Mouse (Mus musculus) thymus, postnatal 4 days (tissue): ENCODE results near the gene Tnfrsf4.
A peak's percentile ranks its signal among the peaks of the same experiment; 100 is the strongest.

Experiments used
- DNase-seq: peaks from one replicate; pipeline ENCODE4 v3.0.0; 2021

Tnfrsf4 gene

GRCm38 (mm10) chr4:156030651-156031118 is 17.0 kb downstream of the Tnfrsf4 start:
- DNase-seq = peak; percentile 34

- no peak for DNase-seq
These were observed 17.6 kb downstream of the Tnfrsf4 start for GRCm38 (mm10) chr4:156031255-156031592.

- DNase-seq = peak; percentile 70
These were observed 18.1 kb downstream of the Tnfrsf4 start for GRCm38 (mm10) chr4:156031593-156032391.

DNA sequence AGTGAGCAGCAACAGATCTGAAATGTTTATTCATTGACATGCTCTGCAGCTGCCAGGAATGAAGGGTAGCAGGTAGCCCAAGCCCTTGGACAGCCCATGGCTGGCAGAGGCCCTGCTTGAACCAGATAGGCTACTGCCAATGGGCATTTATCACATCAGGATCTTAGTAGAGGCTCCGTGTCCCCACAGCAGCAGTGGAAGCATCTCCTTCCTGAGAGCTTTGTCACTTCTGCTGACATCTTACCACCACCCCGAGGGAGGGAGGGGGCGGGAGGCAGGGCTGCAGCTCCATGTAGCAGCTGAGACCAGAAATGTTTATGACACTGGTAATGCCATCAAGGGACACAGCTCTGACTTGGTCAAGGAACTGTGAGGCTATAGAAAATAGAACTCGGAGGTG is 19.2 kb downstream of the Tnfrsf4 start:
- DNase-seq = peak; percentile 68

DNA sequence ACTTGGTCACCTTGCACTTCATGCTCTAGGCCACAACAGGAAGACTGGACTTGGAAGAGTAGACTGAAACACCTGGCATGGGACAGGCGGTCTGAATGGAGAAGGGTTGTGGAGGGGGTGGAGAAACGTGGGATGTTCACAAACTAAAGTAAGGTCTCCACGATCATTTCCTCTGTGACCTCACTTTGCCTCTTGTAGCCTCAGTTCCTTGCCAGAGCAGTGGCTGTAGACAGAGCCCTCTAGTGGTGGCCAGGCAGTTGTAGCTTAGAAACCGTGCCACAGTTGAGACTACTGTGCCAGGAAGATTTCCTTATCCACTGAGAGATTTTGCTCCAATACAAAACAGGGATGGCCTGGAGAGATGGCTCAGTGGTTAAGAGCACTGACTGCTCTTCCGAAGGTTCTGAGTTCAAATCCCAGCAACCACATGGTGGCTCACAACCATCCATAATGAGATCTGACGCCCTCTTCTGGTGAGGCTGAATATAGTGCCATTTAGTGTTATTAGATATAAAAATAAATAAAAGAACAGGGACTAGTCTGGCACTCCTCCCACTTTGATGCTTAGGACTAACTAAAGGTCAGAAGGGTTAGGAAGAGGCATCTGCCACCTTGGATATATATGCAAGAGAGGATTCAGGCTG is 20.0 kb downstream of the Tnfrsf4 start:
- peak; percentile 77 for DNase-seq

- no peak for DNase-seq
These were observed 20.7 kb downstream of the Tnfrsf4 start for GRCm38 (mm10) chr4:156034301-156034700.

DNA sequence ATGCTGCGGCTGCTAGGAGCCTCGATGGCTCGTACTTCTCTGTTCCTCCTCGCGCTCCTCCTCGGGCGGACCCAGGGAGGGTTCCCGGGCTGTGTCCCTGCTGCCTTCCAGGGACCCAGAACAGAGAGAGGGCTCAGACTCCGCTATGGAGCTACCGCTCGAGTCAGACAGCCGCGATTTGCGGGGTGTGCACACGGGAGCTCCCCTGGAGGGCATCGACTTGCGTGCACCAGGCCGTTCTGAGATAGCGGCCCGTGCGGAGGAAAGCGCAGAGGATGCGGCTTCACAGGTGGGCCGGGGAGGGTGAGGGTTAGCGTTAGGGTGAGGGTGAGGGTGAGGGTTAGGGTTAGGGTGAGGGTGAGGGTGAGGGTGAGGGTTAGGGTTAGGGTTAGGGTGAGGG is 21.3 kb downstream of the Tnfrsf4 start:
- DNase-seq = peak; percentile 65

GRCm38 (mm10) chr4:156044754-156045153 is 31.1 kb downstream of the Tnfrsf4 start:
- no peak for DNase-seq

DNA sequence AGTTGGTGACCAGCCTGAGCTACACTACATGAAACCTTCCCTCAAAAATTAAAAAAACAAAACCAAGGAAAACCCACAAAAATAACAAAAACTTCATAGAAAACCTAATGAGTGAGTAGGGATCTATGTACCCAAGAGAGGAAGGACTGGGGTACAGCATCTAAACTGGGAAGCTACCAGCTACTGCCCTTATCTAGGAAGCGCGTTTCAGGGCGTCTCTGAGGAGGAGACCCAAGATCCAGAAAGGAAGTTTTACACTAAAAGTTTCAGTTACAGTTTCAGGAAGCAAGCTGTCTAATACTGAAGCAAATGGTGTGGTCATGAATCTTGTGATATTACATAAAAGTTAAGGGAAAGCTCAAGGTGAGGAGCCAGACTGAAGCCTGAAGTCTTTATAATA is 36.1 kb downstream of the Tnfrsf4 start:
- DNase-seq = no peak

- DNase-seq = no peak
These were observed 36.8 kb downstream of the Tnfrsf4 start for GRCm38 (mm10) chr4:156050391-156050980.

DNA sequence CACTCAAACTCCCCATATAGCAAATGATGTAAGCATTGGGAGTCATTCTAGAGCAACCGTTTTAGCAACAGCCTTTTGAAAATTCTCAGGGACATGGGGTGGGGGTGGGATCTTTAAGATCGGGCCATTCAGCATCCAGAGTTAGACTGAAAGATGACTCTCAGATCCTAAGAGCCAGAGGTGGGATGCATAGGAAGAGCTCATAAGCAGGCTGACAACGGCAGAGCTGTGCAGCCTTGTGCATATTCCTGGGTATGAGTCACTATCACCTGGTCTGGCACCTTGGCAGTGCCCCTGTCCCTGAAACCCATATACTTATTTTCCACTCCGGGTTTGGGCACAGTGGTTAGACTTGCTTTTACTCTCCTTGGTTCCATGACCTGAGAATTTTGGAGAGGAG is 39.5 kb downstream of the Tnfrsf4 start:
- DNase-seq = no peak

- no peak for DNase-seq
These were observed 40.5 kb downstream of the Tnfrsf4 start for GRCm38 (mm10) chr4:156054130-156054529.

GRCm38 (mm10) chr4:156054606-156055005 is 41.0 kb downstream of the Tnfrsf4 start:
- DNase-seq = no peak

- DNase-seq = no peak
These were observed 41.5 kb downstream of the Tnfrsf4 start for GRCm38 (mm10) chr4:156055173-156055572.

GRCm38 (mm10) chr4:156057702-156058101 is 44.1 kb downstream of the Tnfrsf4 start:
- DNase-seq = no peak

GRCm38 (mm10) chr4:156058826-156059225 is 45.2 kb downstream of the Tnfrsf4 start:
- DNase-seq = no peak

DNA sequence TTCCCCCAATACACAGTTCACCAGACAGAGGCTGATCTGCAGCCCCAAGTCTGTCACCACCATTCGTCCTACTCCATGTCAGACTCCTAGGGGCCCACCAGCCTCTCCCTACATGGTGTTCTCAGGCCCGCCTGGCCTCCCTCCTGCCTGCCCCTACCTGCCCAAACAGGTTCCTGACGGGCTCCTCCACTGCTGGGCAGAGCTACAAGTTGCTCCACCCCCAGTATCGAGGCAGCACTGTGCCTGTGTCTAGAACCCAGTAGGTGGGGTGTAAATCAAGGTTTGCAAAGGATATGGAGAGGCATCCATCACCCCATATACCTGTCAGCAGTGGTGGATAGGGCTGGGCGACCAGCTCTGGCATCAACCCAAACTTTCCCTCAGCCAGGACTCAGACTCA is 45.6 kb downstream of the Tnfrsf4 start, which contains the start of gene Ttll10:
Gene Ttll10 (minus strand): TSS at position 154 of the 400 bp plus-strand sequence.
- DNase-seq = no peak

GRCm38 (mm10) chr4:156059713-156060112 is 46.1 kb downstream of the Tnfrsf4 start:
- DNase-seq = no peak

- DNase-seq = peak; percentile 31
These were observed 50.3 kb downstream of the Tnfrsf4 start for GRCm38 (mm10) chr4:156063861-156064509.

- no peak for DNase-seq
These were observed 50.9 kb downstream of the Tnfrsf4 start for GRCm38 (mm10) chr4:156064510-156064897.

DNA sequence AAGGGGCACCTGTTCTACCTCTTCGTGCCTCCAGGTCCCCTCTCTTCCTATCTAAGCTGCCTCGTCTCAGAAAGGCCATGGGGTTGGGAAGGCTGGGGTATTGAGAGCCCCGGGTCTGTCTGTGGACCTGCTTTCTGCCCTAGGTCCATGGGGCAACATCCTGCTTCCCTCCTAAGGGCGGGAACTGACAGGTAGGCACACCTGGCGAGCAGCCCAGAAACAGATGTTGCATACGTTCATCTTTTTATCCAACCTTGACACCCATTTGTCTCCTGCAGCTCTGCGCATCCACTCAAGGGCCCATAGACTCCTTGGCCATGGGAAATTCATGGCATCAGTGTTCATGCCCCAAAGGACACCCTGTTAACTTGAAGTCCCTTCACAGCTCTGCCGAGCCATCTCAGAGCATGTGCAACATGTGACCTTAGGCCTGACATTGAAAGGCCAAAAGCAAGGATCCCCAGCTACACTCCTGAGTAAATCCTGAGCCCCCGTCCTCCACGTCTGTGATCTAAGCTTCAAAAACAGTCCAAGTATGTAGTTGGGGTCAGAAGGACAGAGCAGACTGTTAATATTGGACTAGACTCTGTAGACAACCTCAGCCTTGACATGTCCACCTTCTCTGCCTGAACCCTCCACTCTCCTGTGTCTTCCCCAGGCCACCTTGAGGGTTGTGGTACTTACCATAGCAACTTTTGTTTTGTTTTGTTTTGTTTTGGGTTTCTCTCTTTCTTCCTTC is 51.7 kb downstream of the Tnfrsf4 start:
- no peak for DNase-seq
